Mouse (Mus musculus): ENCODE data around the gene Sertad1. TPM values are rescaled to one million over a fixed set of nuclear protein-coding genes. Genes with fewer than 3 reads are reported as not detected.

Sertad1 gene
- polyA plus RNA-seq, 1 experiment from 2014 or later: 39.3 TPM

- no peak for TF ChIP-seq CTCF (IDR thresholded peaks at IDR 0.05; ENCODE audit: low read depth)
- DNase-seq (peak; percentile 44), ATAC-seq (ENCODE audit: insufficient read depth) (no peak)
- peaks cover 5% of the 10 kb centered on the region; the same call in 1 of the 2 replicates for H3K36me3 ChIP-seq (ENCODE audit: insufficient read depth)
- no peaks in the 10 kb centered on the region for H3K27me3 ChIP-seq (ENCODE audit: insufficient read depth, low read length)
- H3K4me3 ChIP-seq (ENCODE audit: low read depth, low read length): no peak overlapping the region
- H3K27ac ChIP-seq (ENCODE audit: low read depth): no peak overlapping the region
- peaks cover 4% of the 10 kb centered on the region; the same call in 1 of the 2 replicates for H3K9me3 ChIP-seq (ENCODE audit: low read depth, low read length)
- WGBS: 63% methylated on average over 1 of the region's 1 CpGs
- H3K4me1 ChIP-seq (ENCODE audit: insufficient read depth): no peaks in the 10 kb centered on the region
- H3K4me2 ChIP-seq: no peak overlapping the region
- H3K9ac ChIP-seq: no peak overlapping the region
Measured at GRCm38 (mm10) chr7:27520599-27520998, 33.9 kb downstream of the Sertad1 start.

- Histone ChIP-seq H3K27ac (ENCODE audit: low read depth) (no peak within 1 kb of the TSS), H3K9me3 (ENCODE audit: low read depth, low read length) (peaks cover 4% of the 10 kb centered on the region; the same call in 1 of the 2 replicates), H3K36me3 (ENCODE audit: insufficient read depth) (0 out of 2 replicates have a peak, but pooled peaks cover 3% of the 10 kb centered on the region), H3K4me2 (no peak within 1 kb of the TSS), H3K4me3 (ENCODE audit: low read depth, low read length) (no peak within 1 kb of the TSS), H3K27me3 (ENCODE audit: insufficient read depth, low read length) (no peaks in the 10 kb centered on the region), H3K9ac (no peak within 1 kb of the TSS), H3K4me1 (ENCODE audit: insufficient read depth) (no peaks in the 10 kb centered on the region)
- no peak for TF ChIP-seq CTCF (IDR thresholded peaks at IDR 0.05; ENCODE audit: low read depth)
- no peak for ATAC-seq (ENCODE audit: insufficient read depth)
- no peak for DNase-seq
- WGBS: 48% methylated on average over 5 of the region's 5 CpGs
Measured at GRCm38 (mm10) chr7:27522967-27523366, 36.3 kb downstream of the Sertad1 start, which contains the start of gene Hipk4. Gene Hipk4 (plus strand): TSS chr7:27523267.

GRCm38 (mm10) chr7:27523805-27524204, 37.1 kb downstream of the Sertad1 start:
- Histone ChIP-seq H3K9ac (no peak overlapping the region), H3K4me2 (no peak overlapping the region), H3K4me1 (ENCODE audit: insufficient read depth) (no peaks in the 10 kb centered on the region), H3K9me3 (ENCODE audit: low read depth, low read length) (peaks cover 4% of the 10 kb centered on the region; the same call in 1 of the 2 replicates), H3K27ac (ENCODE audit: low read depth) (no peak overlapping the region), H3K36me3 (ENCODE audit: insufficient read depth) (0 out of 2 replicates have a peak, but pooled peaks cover 2% of the 10 kb centered on the region), H3K27me3 (ENCODE audit: insufficient read depth, low read length) (no peaks in the 10 kb centered on the region), H3K4me3 (ENCODE audit: low read depth, low read length) (no peak overlapping the region)
- TF ChIP-seq CTCF (IDR thresholded peaks at IDR 0.05; ENCODE audit: low read depth): no peak
- 92% methylated on average over 13 of the region's 13 CpGs for WGBS
- DNase-seq (no peak), ATAC-seq (ENCODE audit: insufficient read depth) (no peak)

- DNase-seq (peak; percentile 94), ATAC-seq (ENCODE audit: insufficient read depth) (peak; percentile 68)
- H3K36me3 ChIP-seq (ENCODE audit: insufficient read depth): no peaks in the 10 kb centered on the region; the same call in 1 of the 2 replicates
- peak; percentile 97 for TF ChIP-seq CTCF (IDR thresholded peaks at IDR 0.05; ENCODE audit: low read depth)
- no peak overlapping the region for H3K27ac ChIP-seq (ENCODE audit: low read depth)
- no peaks in the 10 kb centered on the region for H3K27me3 ChIP-seq (ENCODE audit: insufficient read depth, low read length)
- no peaks in the 10 kb centered on the region for H3K4me1 ChIP-seq (ENCODE audit: insufficient read depth)
- no peak overlapping the region for H3K4me3 ChIP-seq (ENCODE audit: low read depth, low read length)
- no peak overlapping the region for H3K4me2 ChIP-seq
- 24% methylated on average over 10 of the region's 10 CpGs for WGBS
- no peaks in the 10 kb centered on the region for H3K9me3 ChIP-seq (ENCODE audit: low read depth, low read length)
- no peak overlapping the region for H3K9ac ChIP-seq
Measured at GRCm38 (mm10) chr7:27526039-27526827, 39.5 kb downstream of the Sertad1 start.

GRCm38 (mm10) chr7:27529070-27529469, 42.4 kb downstream of the Sertad1 start:
- Histone ChIP-seq H3K4me2 (no peak overlapping the region), H3K9ac (no peak overlapping the region), H3K9me3 (ENCODE audit: low read depth, low read length) (no peaks in the 10 kb centered on the region), H3K36me3 (ENCODE audit: insufficient read depth) (peaks cover 19% of the 10 kb centered on the region; the same call in 1 of the 2 replicates), H3K27me3 (ENCODE audit: insufficient read depth, low read length) (no peaks in the 10 kb centered on the region), H3K4me3 (ENCODE audit: low read depth, low read length) (no peak overlapping the region), H3K4me1 (ENCODE audit: insufficient read depth) (no peaks in the 10 kb centered on the region), H3K27ac (ENCODE audit: low read depth) (no peak overlapping the region)
- 74% methylated on average over 21 of the region's 21 CpGs for WGBS
- ATAC-seq (ENCODE audit: insufficient read depth) (no peak), DNase-seq (no peak)
- TF ChIP-seq CTCF (IDR thresholded peaks at IDR 0.05; ENCODE audit: low read depth): no peak

GRCm38 (mm10) chr7:27530937-27531336, 44.2 kb downstream of the Sertad1 start:
- Histone ChIP-seq H3K36me3 (ENCODE audit: insufficient read depth) (peaks cover 27% of the 10 kb centered on the region; the same call in 1 of the 2 replicates), H3K4me1 (ENCODE audit: insufficient read depth) (no peaks in the 10 kb centered on the region), H3K27ac (ENCODE audit: low read depth) (no peak overlapping the region), H3K9me3 (ENCODE audit: low read depth, low read length) (no peaks in the 10 kb centered on the region), H3K9ac (no peak overlapping the region), H3K27me3 (ENCODE audit: insufficient read depth, low read length) (no peaks in the 10 kb centered on the region), H3K4me2 (no peak overlapping the region), H3K4me3 (ENCODE audit: low read depth, low read length) (no peak overlapping the region)
- no peak for ATAC-seq (ENCODE audit: insufficient read depth)
- peak; percentile 24; the same call in 1 of the 2 replicates for TF ChIP-seq CTCF (IDR thresholded peaks at IDR 0.05; ENCODE audit: low read depth)
- no peak for DNase-seq
- 82% methylated on average over 3 of the region's 3 CpGs for WGBS

GRCm38 (mm10) chr7:27531707-27532106, 45.0 kb downstream of the Sertad1 start:
- Histone ChIP-seq H3K36me3 (ENCODE audit: insufficient read depth) (peaks cover 33% of the 10 kb centered on the region; the same call in 1 of the 2 replicates), H3K9ac (no peak overlapping the region), H3K4me2 (no peak overlapping the region), H3K27ac (ENCODE audit: low read depth) (no peak overlapping the region), H3K4me1 (ENCODE audit: insufficient read depth) (no peaks in the 10 kb centered on the region), H3K27me3 (ENCODE audit: insufficient read depth, low read length) (no peaks in the 10 kb centered on the region), H3K4me3 (ENCODE audit: low read depth, low read length) (no peak overlapping the region), H3K9me3 (ENCODE audit: low read depth, low read length) (no peaks in the 10 kb centered on the region)
- TF ChIP-seq CTCF (IDR thresholded peaks at IDR 0.05; ENCODE audit: low read depth): no peak
- ATAC-seq (ENCODE audit: insufficient read depth): no peak
- no peak for DNase-seq
- 83% methylated on average over 10 of the region's 10 CpGs for WGBS
